Mouse (Mus musculus): ENCODE results near the gene Gtf2ird1. TPM values are rescaled to one million over a fixed set of nuclear protein-coding genes. Genes with fewer than 3 reads are reported as not detected.
A peak's percentile ranks its signal among the peaks of the same experiment; 100 is the strongest.

The Gtf2ird1 gene
- polyA plus RNA-seq, 1 experiment = 94.2 TPM

GRCm38 (mm10) chr5:134445895-134446294 is 10.6 kb downstream of the Gtf2ird1 start:
- no peak overlapping the region for H3K4me3 ChIP-seq (ENCODE audit: low read depth, low read length)
- no peaks in the 10 kb centered on the region for H3K27me3 ChIP-seq (ENCODE audit: control insufficient read depth, insufficient read depth, low read length, poor library complexity, severe bottlenecking)
- H3K36me3 ChIP-seq (ENCODE audit: control insufficient read depth, insufficient read depth, low read length, poor library complexity, severe bottlenecking) = no peaks in the 10 kb centered on the region
- peaks cover 9% of the 10 kb centered on the region for H3K4me1 ChIP-seq (ENCODE audit: control insufficient read depth, insufficient read depth, low read length)
- peak; percentile 36; the same call in 1 of the 2 replicates for TF ChIP-seq EP300 (IDR thresholded peaks at IDR 0.05; ENCODE audit: insufficient read depth, low read depth, low read length)
- no peak for TF ChIP-seq CTCF (IDR thresholded peaks at IDR 0.05; ENCODE audit: low read depth, low read length)
- no peak overlapping the region for H3K9ac ChIP-seq (ENCODE audit: low read depth, poor library complexity, severe bottlenecking)
- peak overlapping the region; percentile 23 for H3K27ac ChIP-seq (ENCODE audit: insufficient read depth, low read length)
- H3K9me3 ChIP-seq (replicated peaks; ENCODE audit: control insufficient read depth, insufficient read depth, low read length, poor library complexity, severe bottlenecking) = no peaks in the 10 kb centered on the region

DNA sequence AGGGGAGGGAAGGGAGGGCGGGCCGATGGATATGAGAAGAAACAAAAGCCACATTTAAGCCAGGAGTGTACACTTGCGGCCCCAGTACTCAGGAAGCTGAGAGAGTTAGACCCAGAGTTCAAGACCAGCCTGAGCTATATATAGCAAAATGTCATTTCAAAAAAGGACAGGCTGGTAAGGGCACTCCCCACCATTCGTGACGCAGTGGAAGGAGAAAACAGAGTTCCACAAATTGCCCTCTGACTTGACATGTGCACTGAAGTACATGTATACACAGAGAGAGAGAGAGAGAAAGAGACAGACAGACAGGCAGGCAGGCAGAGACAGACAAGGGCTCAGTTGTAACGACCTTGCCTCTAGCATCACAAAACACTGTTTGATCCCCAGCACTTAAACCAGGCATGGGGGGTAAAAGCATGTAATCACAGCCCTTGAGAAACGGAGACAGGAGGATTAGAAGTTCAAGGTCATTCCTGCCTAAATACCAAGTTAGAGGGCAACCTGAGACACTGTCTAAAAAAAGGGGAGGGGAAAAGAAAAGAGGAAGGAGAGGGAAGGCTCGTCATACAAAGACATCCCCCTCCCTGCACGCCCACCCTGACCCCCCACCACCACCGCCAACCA is 11.2 kb downstream of the Gtf2ird1 start:
- peak overlapping the region; percentile 76 for H3K27ac ChIP-seq (ENCODE audit: insufficient read depth, low read length)
- no peak overlapping the region for H3K4me3 ChIP-seq (ENCODE audit: low read depth, low read length)
- no peaks in the 10 kb centered on the region for H3K27me3 ChIP-seq (ENCODE audit: control insufficient read depth, insufficient read depth, low read length, poor library complexity, severe bottlenecking)
- H3K9ac ChIP-seq (ENCODE audit: low read depth, poor library complexity, severe bottlenecking) = no peak overlapping the region
- peaks cover 11% of the 10 kb centered on the region for H3K4me1 ChIP-seq (ENCODE audit: control insufficient read depth, insufficient read depth, low read length)
- TF ChIP-seq POLR2A (IDR thresholded peaks at IDR 0.05; ENCODE audit: insufficient read depth, low read length) = no peak
- no peak for TF ChIP-seq EP300 (IDR thresholded peaks at IDR 0.05; ENCODE audit: insufficient read depth, low read depth, low read length)
- TF ChIP-seq CTCF (IDR thresholded peaks at IDR 0.05; ENCODE audit: low read depth, low read length) = no peak
- H3K36me3 ChIP-seq (ENCODE audit: control insufficient read depth, insufficient read depth, low read length, poor library complexity, severe bottlenecking) = no peaks in the 10 kb centered on the region
- H3K9me3 ChIP-seq (replicated peaks; ENCODE audit: control insufficient read depth, insufficient read depth, low read length, poor library complexity, severe bottlenecking) = no peaks in the 10 kb centered on the region

- peak overlapping the region; percentile 33 for H3K27ac ChIP-seq (ENCODE audit: insufficient read depth, low read length)
- no peaks in the 10 kb centered on the region for H3K36me3 ChIP-seq (ENCODE audit: control insufficient read depth, insufficient read depth, low read length, poor library complexity, severe bottlenecking)
- no peaks in the 10 kb centered on the region for H3K9me3 ChIP-seq (replicated peaks; ENCODE audit: control insufficient read depth, insufficient read depth, low read length, poor library complexity, severe bottlenecking)
- H3K27me3 ChIP-seq (ENCODE audit: control insufficient read depth, insufficient read depth, low read length, poor library complexity, severe bottlenecking) = no peaks in the 10 kb centered on the region
- peaks cover 11% of the 10 kb centered on the region for H3K4me1 ChIP-seq (ENCODE audit: control insufficient read depth, insufficient read depth, low read length)
- TF ChIP-seq POLR2A (IDR thresholded peaks at IDR 0.05; ENCODE audit: insufficient read depth, low read length) (no peak), CTCF (IDR thresholded peaks at IDR 0.05; ENCODE audit: low read depth, low read length) (no peak), EP300 (IDR thresholded peaks at IDR 0.05; ENCODE audit: insufficient read depth, low read depth, low read length) (peak; percentile 59; the same call in 1 of the 2 replicates)
- no peak overlapping the region for H3K4me3 ChIP-seq (ENCODE audit: low read depth, low read length)
- H3K9ac ChIP-seq (ENCODE audit: low read depth, poor library complexity, severe bottlenecking) = no peak overlapping the region
Observed at GRCm38 (mm10) chr5:134444473-134444872, 12.0 kb downstream of the Gtf2ird1 start.

GRCm38 (mm10) chr5:134442066-134442465 is 14.4 kb downstream of the Gtf2ird1 start:
- Histone ChIP-seq H3K9me3 (replicated peaks; ENCODE audit: control insufficient read depth, insufficient read depth, low read length, poor library complexity, severe bottlenecking) (no peaks in the 10 kb centered on the region), H3K4me1 (ENCODE audit: control insufficient read depth, insufficient read depth, low read length) (peaks cover 20% of the 10 kb centered on the region), H3K9ac (ENCODE audit: low read depth, poor library complexity, severe bottlenecking) (no peak overlapping the region), H3K4me3 (ENCODE audit: low read depth, low read length) (no peak overlapping the region), H3K27ac (ENCODE audit: insufficient read depth, low read length) (peak overlapping the region; percentile 66), H3K27me3 (ENCODE audit: control insufficient read depth, insufficient read depth, low read length, poor library complexity, severe bottlenecking) (no peaks in the 10 kb centered on the region), H3K36me3 (ENCODE audit: control insufficient read depth, insufficient read depth, low read length, poor library complexity, severe bottlenecking) (no peaks in the 10 kb centered on the region)
- TF ChIP-seq CTCF (IDR thresholded peaks at IDR 0.05; ENCODE audit: low read depth, low read length) (no peak), POLR2A (IDR thresholded peaks at IDR 0.05; ENCODE audit: insufficient read depth, low read length) (no peak), EP300 (IDR thresholded peaks at IDR 0.05; ENCODE audit: insufficient read depth, low read depth, low read length) (0 out of 2 replicates have a peak, but pooled peaks have one; percentile 32)

GRCm38 (mm10) chr5:134441105-134441504 is 15.4 kb downstream of the Gtf2ird1 start:
- TF ChIP-seq CTCF (IDR thresholded peaks at IDR 0.05; ENCODE audit: low read depth, low read length) (no peak), EP300 (IDR thresholded peaks at IDR 0.05; ENCODE audit: insufficient read depth, low read depth, low read length) (no peak), POLR2A (IDR thresholded peaks at IDR 0.05; ENCODE audit: insufficient read depth, low read length) (no peak)
- Histone ChIP-seq H3K4me1 (ENCODE audit: control insufficient read depth, insufficient read depth, low read length) (peaks cover 20% of the 10 kb centered on the region), H3K27me3 (ENCODE audit: control insufficient read depth, insufficient read depth, low read length, poor library complexity, severe bottlenecking) (no peaks in the 10 kb centered on the region), H3K4me3 (ENCODE audit: low read depth, low read length) (no peak overlapping the region), H3K36me3 (ENCODE audit: control insufficient read depth, insufficient read depth, low read length, poor library complexity, severe bottlenecking) (no peaks in the 10 kb centered on the region), H3K9ac (ENCODE audit: low read depth, poor library complexity, severe bottlenecking) (no peak overlapping the region), H3K9me3 (replicated peaks; ENCODE audit: control insufficient read depth, insufficient read depth, low read length, poor library complexity, severe bottlenecking) (no peaks in the 10 kb centered on the region), H3K27ac (ENCODE audit: insufficient read depth, low read length) (no peak overlapping the region)

- no peak overlapping the region for H3K4me3 ChIP-seq (ENCODE audit: low read depth, low read length)
- H3K27me3 ChIP-seq (ENCODE audit: control insufficient read depth, insufficient read depth, low read length, poor library complexity, severe bottlenecking) = no peaks in the 10 kb centered on the region
- no peaks in the 10 kb centered on the region for H3K9me3 ChIP-seq (replicated peaks; ENCODE audit: control insufficient read depth, insufficient read depth, low read length, poor library complexity, severe bottlenecking)
- peaks cover 21% of the 10 kb centered on the region for H3K4me1 ChIP-seq (ENCODE audit: control insufficient read depth, insufficient read depth, low read length)
- no peak overlapping the region for H3K9ac ChIP-seq (ENCODE audit: low read depth, poor library complexity, severe bottlenecking)
- H3K27ac ChIP-seq (ENCODE audit: insufficient read depth, low read length) = peak overlapping the region; percentile 62
- no peak for TF ChIP-seq CTCF (IDR thresholded peaks at IDR 0.05; ENCODE audit: low read depth, low read length)
- TF ChIP-seq POLR2A (IDR thresholded peaks at IDR 0.05; ENCODE audit: insufficient read depth, low read length) = no peak
- TF ChIP-seq EP300 (IDR thresholded peaks at IDR 0.05; ENCODE audit: insufficient read depth, low read depth, low read length) = no peak
- H3K36me3 ChIP-seq (ENCODE audit: control insufficient read depth, insufficient read depth, low read length, poor library complexity, severe bottlenecking) = no peaks in the 10 kb centered on the region
Observed at GRCm38 (mm10) chr5:134440098-134440497, 16.4 kb downstream of the Gtf2ird1 start.

Measured in ES-Bruce4 (cell line).